Mouse (Mus musculus) heart, postnatal 10 days (tissue): ENCODE measurements around the gene Hist1h2ap. TPM values are rescaled to one million over a fixed set of nuclear protein-coding genes. Genes with fewer than 3 reads are reported as not detected.
"Not testable (repeated sequence)": the region's sequence is repeated elsewhere in the genome, so short reads cannot be mapped to it uniquely, and the experiment has no call there.

Experiments
- DNase-seq, 2 experiments: peaks; one replicate each; pipeline ENCODE4 v3.0.0; 2021
- intact Hi-C: fragments of 180-260 bp; cut with DNase I; formaldehyde crosslinking; loops from one replicate; pipeline ENCODE4 v1.15.1; 2025
- total RNA-seq, 2 experiments: library from RNA; stranded (reverse); gene quantifications; 2 replicates each; pipeline ENCODE4 v1.2.3; 2021

Hist1h2ap gene
- total RNA-seq = 100 to 1,000 TPM; 265 to 322 TPM

- intact Hi-C loops, DNase-seq: not testable (repeated sequence)
Observed at GRCm38 (mm10) chr13:21833461-21833860, at the start of gene Hist1h2ap, which contains the start of gene Hist1h2br. Gene Hist1h2ap (minus strand): TSS chr13:21833507. Gene Hist1h2br (plus strand): TSS chr13:21833743.

- intact Hi-C loops = no loop called here
- DNase-seq = peak; percentile 27 to 29
Observed at GRCm38 (mm10) chr13:21882760-21883405, 49.6 kb upstream of the Hist1h2ap start.

GRCm38 (mm10) chr13:21881878-21882669 lies 48.8 kb upstream of the Hist1h2ap start:
- intact Hi-C loops = no loop called here
- peak in 1 of 2 experiments; percentile 6 for DNase-seq

GRCm38 (mm10) chr13:21880735-21881134 lies 47.4 kb upstream of the Hist1h2ap start:
- DNase-seq = no peak
- intact Hi-C loops = no loop called here

- intact Hi-C loops, DNase-seq: not testable (repeated sequence)
Observed at GRCm38 (mm10) chr13:21865503-21865902, 32.2 kb upstream of the Hist1h2ap start.

- DNase-seq = no peak
- intact Hi-C loops = no loop called here
Observed at GRCm38 (mm10) chr13:21861608-21862007, 28.3 kb upstream of the Hist1h2ap start.

- intact Hi-C loops = loop anchor here (10.0 kb wide), 2 partner anchors 89 to 169 kb away; partner anchors contain the start of gene Zfp184
Observed at GRCm38 (mm10) chr13:21855698-21856162, 22.4 kb upstream of the Hist1h2ap start.

GRCm38 (mm10) chr13:21855146-21855545 lies 21.8 kb upstream of the Hist1h2ap start:
- intact Hi-C loops = loop anchor here (10.0 kb wide), 2 partner anchors 90 to 170 kb away; partner anchors contain the start of gene Zfp184
- DNase-seq = peak; percentile 31 to 51

More at GRCm38 (mm10) chr13:21855698-21856162, 22.4 kb upstream of the Hist1h2ap start:
- peak; percentile 14 to 37 for DNase-seq

- DNase-seq = peak; percentile 88 to 89
- intact Hi-C loops = loop anchor here (10.0 kb wide), 2 partner anchors 92 to 172 kb away; partner anchors contain the start of gene Zfp184
Observed at GRCm38 (mm10) chr13:21852215-21852945, 19.1 kb upstream of the Hist1h2ap start.

GRCm38 (mm10) chr13:21850696-21851095 lies 17.4 kb upstream of the Hist1h2ap start:
- intact Hi-C loops = loop anchor here (10.0 kb wide), 2 partner anchors 94 to 174 kb away; partner anchors contain the start of gene Zfp184
- not testable (repeated sequence) for DNase-seq

GRCm38 (mm10) chr13:21847883-21848282 lies 14.6 kb upstream of the Hist1h2ap start:
- intact Hi-C loops = no loop called here

GRCm38 (mm10) chr13:21846356-21846755 lies 13.0 kb upstream of the Hist1h2ap start:
- intact Hi-C loops, DNase-seq: not testable (repeated sequence)

More at GRCm38 (mm10) chr13:21847883-21848282, 14.6 kb upstream of the Hist1h2ap start:
- DNase-seq = no peak

- intact Hi-C loops, DNase-seq: not testable (repeated sequence)
Observed at GRCm38 (mm10) chr13:21840508-21840907, 7.2 kb upstream of the Hist1h2ap start.

GRCm38 (mm10) chr13:21831418-21832394 lies 1.6 kb downstream of the Hist1h2ap start, which contains the start of gene Hist1h4n:
Gene Hist1h4n (minus strand): TSS chr13:21832196.
- DNase-seq = peak; percentile 25 to 30
- intact Hi-C loops = not testable (repeated sequence)

- intact Hi-C loops = no loop called here
- no peak for DNase-seq
Observed at GRCm38 (mm10) chr13:21830344-21830743, 3.0 kb downstream of the Hist1h2ap start.

GRCm38 (mm10) chr13:21828511-21828910 lies 4.8 kb downstream of the Hist1h2ap start:
- intact Hi-C loops = loop anchor here (10.0 kb wide), 2 partner anchors 206 to 1916 kb away; partner anchors contain the start of genes Hist1h2ah, Hist1h2bb, Hist1h2bk and Hist1h3c
- DNase-seq = no peak

- not testable (repeated sequence) for DNase-seq
- intact Hi-C loops = loop anchor here (10.0 kb wide), 2 partner anchors 215 to 1925 kb away; partner anchors contain the start of genes Hist1h2ah, Hist1h2bb, Hist1h2bk and Hist1h3c
Observed at GRCm38 (mm10) chr13:21820082-21820890, 13.0 kb downstream of the Hist1h2ap start.

- intact Hi-C loops, DNase-seq: not testable (repeated sequence)
Observed at GRCm38 (mm10) chr13:21812092-21812491, 21.2 kb downstream of the Hist1h2ap start.
